In the genomic region with DNA sequence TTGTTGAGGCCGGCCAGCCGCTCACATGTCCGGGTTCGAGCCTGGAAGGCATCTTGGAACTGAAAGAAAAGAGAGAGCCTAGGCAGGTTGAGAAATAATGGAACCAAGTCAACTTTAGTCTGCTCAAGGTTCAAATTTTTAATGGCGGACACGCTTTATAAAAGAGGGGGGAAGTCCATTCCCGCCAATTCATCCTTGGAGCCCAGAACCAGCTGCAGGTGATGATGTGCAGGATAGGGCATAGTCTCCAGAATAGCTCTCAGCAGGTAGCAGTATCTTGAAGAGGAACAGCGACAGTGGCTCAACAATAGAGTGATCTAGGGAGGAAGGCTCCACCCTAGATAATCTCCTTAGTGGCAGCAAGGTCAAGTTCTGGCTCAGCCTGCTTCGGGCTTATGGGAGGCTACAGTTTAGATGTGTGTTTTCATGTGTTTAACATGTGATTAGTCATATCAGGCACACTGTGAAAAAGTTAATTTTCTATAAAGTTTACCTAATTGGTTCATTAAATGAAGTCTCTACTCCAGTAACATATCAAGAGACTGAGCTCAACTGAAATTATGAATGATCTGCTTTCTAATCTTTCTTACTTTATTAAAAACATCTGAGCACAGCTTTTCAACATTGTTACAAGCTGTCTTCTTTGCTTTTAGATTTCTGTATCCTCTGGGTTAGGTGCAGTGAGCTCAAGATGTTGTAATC, we compare ENCODE assay signal across 8 mouse cellular contexts. TPM values are rescaled to one million over a fixed set of nuclear protein-coding genes. Genes with fewer than 3 reads are reported as not detected.
A peak's percentile ranks its signal among the peaks of the same experiment; 100 is the strongest.
DNase-seq lines count a peak whose midpoint lies in the region; ATAC-seq lines count a peak whose summit lies in the region.
"Not testable (repeated sequence)": the region's sequence is repeated elsewhere in the genome, so short reads cannot be mapped to it uniquely, and the experiment has no call there.

Gene Actl6a, plus strand, starts transcription at position 652 of the 702 bp plus-strand sequence.

- H3K36me3 ChIP-seq in hindbrain, embryonic 12.5 days; liver, embryonic 12.5 days; midbrain, embryonic 14.5 days (ENCODE audit: control insufficient read depth, insufficient read depth, low read length): not testable (repeated sequence)

- not testable (repeated sequence) for H3K9ac ChIP-seq in hindbrain, embryonic 12.5 days; liver, embryonic 12.5 days; midbrain, embryonic 14.5 days (replicated peaks; ENCODE audit: low read length)

- ATAC-seq in erythroid progenitor cell, adult 5-6 weeks (replicated peaks; ENCODE audit: low FRiP score, poor library complexity, severe bottlenecking); hindbrain, embryonic 12.5 days (ENCODE audit: low FRiP score); liver, embryonic 12.5 days; midbrain, embryonic 14.5 days (ENCODE audit: low FRiP score, low TSS enrichment): not testable (repeated sequence)

- H3K4me1 ChIP-seq in hindbrain, embryonic 12.5 days; midbrain, embryonic 14.5 days (ENCODE audit: control insufficient read depth, insufficient read depth, low read length): not testable (repeated sequence)
- H3K4me1 ChIP-seq in liver, embryonic 12.5 days: peaks cover 28% of the 10 kb centered on the region

- not testable (repeated sequence) for H3K27ac ChIP-seq in hindbrain, embryonic 12.5 days; midbrain, embryonic 14.5 days (replicated peaks; ENCODE audit: low read depth, low read length)
- peak within 1 kb of the TSS; percentile 58; the same call in 1 of the 2 replicates for H3K27ac ChIP-seq in liver, embryonic 12.5 days

- not testable (repeated sequence) for DNase-seq in adrenal gland, postnatal 10 days; layer of hippocampus, postnatal 10 days (ENCODE audit: low spot score in 2 of 2); midbrain, embryonic 14.5 days; thymus, postnatal 0 days (ENCODE audit: low spot score)
- DNase-seq in heart, adult 11 months: peak; percentile 51

- WGBS in hindbrain, embryonic 12.5 days: 88% methylated on average over 9 of the region's 9 CpGs
- 67% methylated on average over 9 of the region's 9 CpGs for WGBS in liver, embryonic 12.5 days (ENCODE audit: insufficient replicate concordance)
- 81% methylated on average over 9 of the region's 9 CpGs for WGBS in midbrain, embryonic 14.5 days

- not testable (repeated sequence) for H3K9me3 ChIP-seq in hindbrain, embryonic 12.5 days (replicated peaks); liver, embryonic 12.5 days (replicated peaks); midbrain, embryonic 14.5 days (ENCODE audit: control insufficient read depth, low read length)

- H3K4me2 ChIP-seq in hindbrain, embryonic 12.5 days (replicated peaks); liver, embryonic 12.5 days; midbrain, embryonic 14.5 days (ENCODE audit: low read length): not testable (repeated sequence)

- H3K4me3 ChIP-seq in hindbrain, embryonic 12.5 days; liver, embryonic 12.5 days; midbrain, embryonic 14.5 days (replicated peaks; ENCODE audit: low read depth, low read length): not testable (repeated sequence)

- H3K27me3 ChIP-seq in hindbrain, embryonic 12.5 days; liver, embryonic 12.5 days (replicated peaks); midbrain, embryonic 14.5 days (ENCODE audit: control insufficient read depth, insufficient read depth, low read length): not testable (repeated sequence)

RNA-seq across cellular contexts. Expression of gene Actl6a, which starts in this region (rescaled TPM):
- total RNA-seq in adrenal gland, postnatal 10 days (2021): 10 to 100 TPM; 44.6 to 48.1 TPM
- total RNA-seq in erythroid progenitor cell, adult 5-6 weeks (2015; ENCODE audit: low replicate concordance): 60.9 and 108 TPM in 2 replicates
- 70.5 and 72.5 TPM in 2 replicates for total RNA-seq in erythroid progenitor cell, adult 5-6 weeks (2017; ENCODE audit: low replicate concordance)
- polyA plus RNA-seq in hindbrain, embryonic 12.5 days (2016; fragmentation: Nextera tagmentation; extraction: Ambion mirVana): 150 and 164 TPM in 2 replicates
- 10 to 100 TPM; 18.4 to 20.5 TPM for total RNA-seq in layer of hippocampus, postnatal 10 days (2021)
- polyA plus RNA-seq in liver, embryonic 12.5 days (2016; fragmentation: Nextera tagmentation; extraction: Ambion mirVana): 127 and 132 TPM in 2 replicates
- 71.6 and 98.4 TPM in 2 replicates for polyA plus RNA-seq in midbrain, embryonic 14.5 days (2014; fragmentation: Nextera tagmentation; extraction: Ambion mirVana)
- polyA plus RNA-seq in thymus, postnatal 0 days (2015; fragmentation: Nextera tagmentation; extraction: Ambion mirVana): 164 and 171 TPM in 2 replicates
